21 mouse cellular contexts compared by ENCODE assay signal in the genomic region with DNA sequence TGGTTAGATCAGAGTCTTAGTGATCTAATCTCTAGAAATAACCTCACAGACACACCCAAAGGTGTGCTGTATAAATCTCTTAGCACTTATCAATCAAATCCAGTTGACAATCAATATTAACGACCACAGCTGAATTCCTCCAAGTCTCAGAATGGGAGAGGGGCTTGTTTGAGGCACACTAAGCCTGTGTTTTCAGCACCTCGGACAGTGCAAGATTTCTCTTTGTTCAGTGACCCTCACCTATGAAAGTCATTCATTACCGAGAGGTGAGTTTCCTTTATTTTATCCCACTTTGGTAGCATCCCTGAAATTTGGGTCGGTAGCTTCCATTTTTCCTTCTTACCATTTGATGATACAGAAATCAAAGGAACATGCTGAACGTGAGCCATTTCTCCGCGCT. TPM values are rescaled to one million over a fixed set of nuclear protein-coding genes. Genes with fewer than 3 reads are reported as not detected.
DNase-seq lines count a peak whose midpoint lies in the region; ATAC-seq lines count a peak whose summit lies in the region.
"Had no signal": no experiment of that assay in that cellular context is flagged by ENCODE, and none has a peak within 500 bp of the region (broad histone marks: within the 10 kb centered on the region; RNA-seq: fewer than 3 reads in every experiment).

No protein-coding gene starts in this region.

- peak; percentile 26 for DNase-seq in kidney, postnatal 10 days
- no peak for DNase-seq in kidney, postnatal 25 days
- peak; percentile 56 for DNase-seq in ZHBTc4 (ENCODE audit: low read depth, low spot score)
- peak; percentile 23 for DNase-seq in embryo, embryonic 9.5 days (ENCODE audit: extremely low spot score)
- DNase-seq in limb, embryonic 11.5 days (ENCODE audit: low spot score), result peak; percentile 71
- DNase-seq in heart, embryonic 10.5 days (ENCODE audit: low spot score), result no peak
- no peak for DNase-seq in midbrain, embryonic 14.5 days
- DNase-seq: adrenal gland, postnatal 10 days; B cell, adult 2 months; cerebellum, adult 11 months; cerebellum, postnatal 14 days; forebrain, postnatal 0 days; kidney, adult 18-20 months; lung, adult 18-20 months; spleen, adult 18-20 months; thymus, postnatal 4 days had no signal

- no peaks in the 10 kb centered on the region for H3K9me3 ChIP-seq in limb, embryonic 11.5 days (ENCODE audit: control insufficient read depth, low read length)
- no peaks in the 10 kb centered on the region for H3K9me3 ChIP-seq in forebrain, embryonic 16.5 days (ENCODE audit: control insufficient read depth, low read length)
- H3K9me3 ChIP-seq in heart, embryonic 10.5 days, result no peaks in the 10 kb centered on the region
- no peaks in the 10 kb centered on the region for H3K9me3 ChIP-seq in midbrain, embryonic 14.5 days (ENCODE audit: control insufficient read depth, low read length)
- H3K9me3 ChIP-seq: embryonic facial prominence, embryonic 13.5 days had no signal

- no peaks in the 10 kb centered on the region for H3K36me3 ChIP-seq in limb, embryonic 11.5 days (ENCODE audit: control insufficient read depth, insufficient read depth, low read length)
- no peaks in the 10 kb centered on the region for H3K36me3 ChIP-seq in forebrain, embryonic 16.5 days (ENCODE audit: control insufficient read depth, insufficient read depth)
- H3K36me3 ChIP-seq in heart, embryonic 10.5 days, result no peaks in the 10 kb centered on the region
- H3K36me3 ChIP-seq in midbrain, embryonic 14.5 days (ENCODE audit: control insufficient read depth, insufficient read depth, low read length), result no peaks in the 10 kb centered on the region
- H3K36me3 ChIP-seq: embryonic facial prominence, embryonic 13.5 days had no signal

- no peak overlapping the region for H3K9ac ChIP-seq in limb, embryonic 11.5 days (ENCODE audit: low read length)
- H3K9ac ChIP-seq in forebrain, embryonic 16.5 days (replicated peaks; ENCODE audit: low read depth, low read length), result no peak overlapping the region
- no peak overlapping the region for H3K9ac ChIP-seq in midbrain, embryonic 14.5 days (replicated peaks; ENCODE audit: low read length)
- H3K9ac ChIP-seq: embryonic facial prominence, embryonic 13.5 days; forebrain, postnatal 0 days had no signal

- no peaks in the 10 kb centered on the region for H3K4me1 ChIP-seq in limb, embryonic 11.5 days (ENCODE audit: control insufficient read depth, insufficient read depth, low read length)
- no peaks in the 10 kb centered on the region for H3K4me1 ChIP-seq in forebrain, embryonic 16.5 days (replicated peaks; ENCODE audit: control insufficient read depth, insufficient read depth, low read length)
- no peaks in the 10 kb centered on the region for H3K4me1 ChIP-seq in heart, embryonic 10.5 days
- H3K4me1 ChIP-seq in midbrain, embryonic 14.5 days (ENCODE audit: control insufficient read depth, insufficient read depth, low read length), result no peaks in the 10 kb centered on the region
- H3K4me1 ChIP-seq: embryonic facial prominence, embryonic 13.5 days had no signal

- no peak overlapping the region for H3K4me2 ChIP-seq in limb, embryonic 11.5 days (ENCODE audit: low read depth, severe bottlenecking)
- H3K4me2 ChIP-seq in forebrain, embryonic 16.5 days (ENCODE audit: low read length), result no peak overlapping the region
- H3K4me2 ChIP-seq in midbrain, embryonic 14.5 days (ENCODE audit: low read length), result no peak overlapping the region
- H3K4me2 ChIP-seq: embryonic facial prominence, embryonic 13.5 days; heart, embryonic 11.5 days had no signal

- no peak overlapping the region for H3K4me3 ChIP-seq in limb, embryonic 11.5 days (ENCODE audit: low read depth, low read length)
- H3K4me3 ChIP-seq in forebrain, embryonic 16.5 days (replicated peaks; ENCODE audit: low read length), result no peak overlapping the region
- H3K4me3 ChIP-seq in heart, embryonic 10.5 days, result no peak overlapping the region
- no peak overlapping the region for H3K4me3 ChIP-seq in midbrain, embryonic 14.5 days (replicated peaks; ENCODE audit: low read depth, low read length)
- H3K4me3 ChIP-seq: embryonic facial prominence, embryonic 13.5 days had no signal

- H3K27ac ChIP-seq in limb, embryonic 11.5 days (replicated peaks; ENCODE audit: low read depth, low read length), result no peak overlapping the region
- no peak overlapping the region for H3K27ac ChIP-seq in forebrain, embryonic 16.5 days (ENCODE audit: low read length)
- H3K27ac ChIP-seq in heart, embryonic 10.5 days, result no peak overlapping the region
- no peak overlapping the region for H3K27ac ChIP-seq in midbrain, embryonic 14.5 days (replicated peaks; ENCODE audit: low read depth, low read length)
- H3K27ac ChIP-seq: embryonic facial prominence, embryonic 13.5 days; hindbrain, postnatal 0 days had no signal

- no peaks in the 10 kb centered on the region for H3K27me3 ChIP-seq in limb, embryonic 11.5 days (ENCODE audit: control insufficient read depth, insufficient read depth, low read length)
- H3K27me3 ChIP-seq in forebrain, embryonic 16.5 days (replicated peaks; ENCODE audit: control insufficient read depth, insufficient read depth, low read length), result no peaks in the 10 kb centered on the region
- peaks cover 5% of the 10 kb centered on the region; the same call in 1 of the 2 replicates for H3K27me3 ChIP-seq in heart, embryonic 10.5 days (ENCODE audit: insufficient read depth, poor library complexity, severe bottlenecking)
- H3K27me3 ChIP-seq in midbrain, embryonic 14.5 days (ENCODE audit: control insufficient read depth, insufficient read depth, low read length), result no peaks in the 10 kb centered on the region
- H3K27me3 ChIP-seq: embryonic facial prominence, embryonic 13.5 days had no signal

- WGBS in limb, embryonic 11.5 days, result 61% methylated on average over 7 of the region's 7 CpGs
- WGBS in forebrain, embryonic 16.5 days, result 57% methylated on average over 7 of the region's 7 CpGs
- 57% methylated on average over 7 of the region's 7 CpGs for WGBS in heart, embryonic 10.5 days
- 62% methylated on average over 7 of the region's 7 CpGs for WGBS in midbrain, embryonic 14.5 days

- no peak for ATAC-seq in limb, embryonic 11.5 days (ENCODE audit: insufficient number of reproducible peaks, low FRiP score, low TSS enrichment, low read depth)
- ATAC-seq in forebrain, embryonic 16.5 days, result no peak
- no peak for ATAC-seq in midbrain, embryonic 14.5 days (ENCODE audit: low FRiP score, low TSS enrichment)
- ATAC-seq: forebrain, postnatal 0 days; hindbrain, postnatal 0 days had no signal

RNA-seq across cellular contexts. Expression of a gene that starts 32.4 kb away (rescaled TPM):
- polyA plus RNA-seq in limb, embryonic 11.5 days (2014; fragmentation: Nextera tagmentation; extraction: Ambion mirVana), result 1.7 and 1.9 TPM in 2 replicates
- polyA plus RNA-seq in forebrain, embryonic 16.5 days (2015; fragmentation: Nextera tagmentation; extraction: Ambion mirVana), result 8.2 and 11.2 TPM in 2 replicates
- polyA plus RNA-seq in heart, embryonic 10.5 days (2016; fragmentation: Nextera tagmentation; extraction: Ambion mirVana), result 0.25 and 1.4 TPM in 2 replicates
- 18.7 and 24.2 TPM in 2 replicates for polyA plus RNA-seq in midbrain, embryonic 14.5 days (2014; fragmentation: Nextera tagmentation; extraction: Ambion mirVana)
- polyA plus RNA-seq: liver, adult 2 months had no signal

Comparison
In these comparisons a context has a peak if more than half of its experiments do, and no peak if none do; other contexts are left out.
1. DNase-seq: peak in kidney, postnatal 10 days (single experiment), ZHBTc4 (single experiment), embryo, embryonic 9.5 days (single experiment) and limb, embryonic 11.5 days (single experiment); none in kidney, postnatal 25 days (0 of 2), heart, embryonic 10.5 days (single experiment) and midbrain, embryonic 14.5 days (single experiment).